Mouse (Mus musculus) heart, postnatal 0 days (tissue): ENCODE data around the gene Tanc1.

Source experiments
- CTCF ChIP-seq: IDR thresholded peaks from 2 replicates; pipeline ENCODE4 v1.5.1; 2016; ENCODE audit warnings: antibody characterized with exemption, control low read depth, low read depth
- EP300 ChIP-seq: IDR thresholded peaks from 2 replicates; pipeline ENCODE4 v1.6.1; 2016; ENCODE audit warnings: antibody characterized with exemption, low read depth

- TF ChIP-seq CTCF: no peak
- no peak for TF ChIP-seq EP300
These were observed 139.3 kb downstream of the Tanc1 start for GRCm38 (mm10) chr2:59751172-59751571.
